Mouse (Mus musculus) thymus, adult 2 months (tissue): ENCODE measurements at regions not wholly inside any gene's neighbourhood (a gene's known extent, or its start where the extent isn't known, plus 50 kb on each side); places are given as distances from the start of the nearest gene placed in this dataset.

ENCODE experiments used
- CTCF ChIP-seq: fragments of 200-500 bp; IDR thresholded peaks from 2 replicates; pipeline ENCODE4 v1.5.1; 2012; ENCODE audit warnings: mild to moderate bottlenecking, control low read depth, low read length, moderate library complexity, borderline replicate concordance; ENCODE audit not compliant: control insufficient read depth, poor library complexity, insufficient read depth; ENCODE audit errors: extremely low read depth
- POLR2A ChIP-seq: fragments of 200-500 bp; IDR thresholded peaks from 2 replicates; pipeline ENCODE4 v1.6.1; 2012; ENCODE audit warnings: mild to moderate bottlenecking, low read length, control low read depth, moderate library complexity; ENCODE audit not compliant: control insufficient read depth, poor library complexity, insufficient read depth; ENCODE audit errors: extremely low read depth

DNA sequence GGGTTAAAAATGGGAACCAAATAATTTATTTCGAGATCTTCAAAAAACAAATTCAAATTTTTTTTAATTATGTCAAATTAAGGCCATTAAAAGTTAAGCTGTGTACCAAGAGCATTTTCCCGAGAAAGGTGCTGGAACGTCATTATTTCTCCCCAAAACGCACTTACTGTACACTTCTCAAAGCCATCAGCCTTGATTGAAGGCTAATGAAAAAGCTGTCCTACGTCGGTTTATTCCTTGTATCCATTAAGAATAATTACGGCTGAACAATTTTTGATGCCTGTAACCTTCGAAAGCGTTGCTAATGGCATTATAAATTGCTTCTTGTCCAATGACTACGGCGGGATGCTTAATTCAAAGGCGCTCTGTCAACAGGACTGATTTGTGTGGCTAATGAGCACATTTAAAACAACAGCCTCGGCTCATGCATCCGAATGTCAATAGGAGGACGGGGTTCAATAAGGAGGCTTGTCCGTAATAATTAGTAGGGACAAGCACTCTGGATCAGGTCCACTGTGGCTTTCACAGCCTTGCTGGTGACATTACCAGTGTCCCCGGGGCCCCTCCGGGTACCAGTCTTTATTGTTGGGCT lies 145.3 kb downstream of the 3100002H09Rik start:
- no peak for TF ChIP-seq CTCF
- no peak for TF ChIP-seq POLR2A
